Comparison of ENCODE assay signal across 29 mouse cellular contexts in the genomic region with DNA sequence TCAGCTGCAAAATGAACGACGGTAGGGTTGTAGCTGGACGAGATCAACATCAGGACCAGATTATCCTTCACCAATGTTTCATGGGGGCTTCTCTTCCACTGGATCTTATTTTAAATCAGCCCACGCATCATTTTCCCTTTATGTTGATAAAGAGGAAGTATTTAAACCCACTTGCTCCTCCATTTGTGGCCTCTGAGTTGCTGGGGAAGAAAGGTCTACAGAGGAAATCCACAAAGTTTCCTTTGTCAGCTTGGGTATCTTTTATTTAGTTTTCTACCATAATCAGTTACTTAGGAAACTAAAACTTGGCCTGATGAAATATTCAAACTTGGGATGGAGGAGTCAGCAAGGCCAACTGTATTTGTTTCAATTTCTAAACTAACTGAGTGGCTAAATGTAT. TPM values are rescaled to one million over a fixed set of nuclear protein-coding genes. Genes with fewer than 3 reads are reported as not detected.
DNase-seq lines count a peak whose midpoint lies in the region; ATAC-seq and TF ChIP-seq lines count a peak whose summit lies in the region.
"Had no signal": no experiment of that assay in that cellular context is flagged by ENCODE, and none has a peak within 500 bp of the region (broad histone marks: within the 10 kb centered on the region; RNA-seq: fewer than 3 reads in every experiment).

No protein-coding gene starts in this region.

- no peak overlapping the region for H3K9ac ChIP-seq in heart, adult 2 months (ENCODE audit: low read depth, low read length)
- H3K9ac ChIP-seq: forebrain, embryonic 13.5 days; heart, embryonic 12.5 days; heart, embryonic 15.5 days; hindbrain, embryonic 15.5 days had no signal

- no peak overlapping the region for H3K27ac ChIP-seq in heart, adult 2 months
- peak overlapping the region; percentile 56 for H3K27ac ChIP-seq in macrophage
- H3K27ac ChIP-seq: forebrain, embryonic 10.5 days; forebrain, embryonic 13.5 days; heart, embryonic 15.5 days; hindbrain, embryonic 15.5 days had no signal

- intact Hi-C loops in heart, adult 2 months (cut with DNase I): no loop called here

- peak; percentile 52 for ATAC-seq in common myeloid progenitor, adult 5-6 weeks (replicated peaks; ENCODE audit: low read depth, poor library complexity, severe bottlenecking)
- ATAC-seq: forebrain, embryonic 13.5 days; forebrain, embryonic 16.5 days; intestine, postnatal 0 days; Patski had no signal

- no peaks in the 10 kb centered on the region for H3K4me1 ChIP-seq in heart, adult 2 months (ENCODE audit: control insufficient read depth, insufficient read depth, low read length)
- H3K4me1 ChIP-seq: heart, embryonic 12.5 days had no signal

- no peaks in the 10 kb centered on the region for H3K36me3 ChIP-seq in heart, adult 2 months (ENCODE audit: control insufficient read depth, insufficient read depth, low read length)
- no peaks in the 10 kb centered on the region for H3K36me3 ChIP-seq in macrophage (ENCODE audit: inconsistent target)
- H3K36me3 ChIP-seq: forebrain, embryonic 10.5 days; G1E; heart, embryonic 12.5 days; heart, embryonic 15.5 days; hindbrain, embryonic 15.5 days had no signal

- TF ChIP-seq CTCF in heart, adult 2 months (IDR thresholded peaks at IDR 0.05): no peak

- H3K79me2 ChIP-seq in heart, adult 2 months (replicated peaks; ENCODE audit: control insufficient read depth, insufficient read depth, low read length): no peaks in the 10 kb centered on the region
- H3K79me2 ChIP-seq in macrophage (ENCODE audit: inconsistent target): peaks cover 32% of the 10 kb centered on the region

- DNase-seq in heart, adult 11 months: peak; percentile 61
- no peak for DNase-seq in heart, adult 2 months
- DNase-seq in naive thymus-derived CD4-positive, alpha-beta T cell, adult 2 months (ENCODE audit: low read depth): peak; percentile 29
- no peak for DNase-seq in cerebellum, postnatal 36 days
- DNase-seq in adrenal gland, adult 2 months: no peak
- DNase-seq in right cerebral cortex, postnatal 14 days: no peak
- DNase-seq: adrenal gland, adult 8-10 months; adrenal gland, postnatal 25 days; B cell, adult 2 months; cerebellum, adult 11 months; cerebellum, adult 2 months; cerebellum, adult 9-11 months; cerebellum, postnatal 25 days; gastrocnemius, postnatal 10 days; gastrocnemius, postnatal 36 days; heart, postnatal 10 days; heart, postnatal 36 days had no signal

- H3K27me3 ChIP-seq in heart, adult 2 months (ENCODE audit: control insufficient read depth, insufficient read depth, low read length): peaks cover 1% of the 10 kb centered on the region; the same call in 1 of the 2 replicates
- H3K27me3 ChIP-seq: CH12.LX; forebrain, embryonic 13.5 days; heart, embryonic 12.5 days; heart, embryonic 15.5 days; hindbrain, embryonic 15.5 days had no signal

- no peak for TF ChIP-seq POLR2A in heart, adult 2 months (IDR thresholded peaks at IDR 0.05; ENCODE audit: insufficient read depth, low read depth, low read length)

- H3K4me3 ChIP-seq in heart, adult 2 months: no peak overlapping the region
- H3K4me3 ChIP-seq in macrophage (ENCODE audit: inconsistent target): no peak overlapping the region
- H3K4me3 ChIP-seq: forebrain, embryonic 10.5 days; forebrain, embryonic 13.5 days; heart, embryonic 12.5 days; heart, embryonic 15.5 days; hindbrain, embryonic 15.5 days had no signal

- no peak for TF ChIP-seq EP300 in heart, adult 2 months (IDR thresholded peaks at IDR 0.05; ENCODE audit: insufficient read depth, low read depth, low read length)

- WGBS in heart, adult 2 months: 79% methylated on average over 4 of the region's 4 CpGs
- 36% methylated on average over 4 of the region's 4 CpGs for WGBS in macrophage (ENCODE audit: missing documents)

RNA-seq across cellular contexts. Expression of a gene that starts 1.7 kb away (rescaled TPM):
- 1 to 10 TPM in 1 of 2 experiments, under 1 TPM in 1; 0.57 to 1.1 TPM for total RNA-seq in heart, adult 2 months (2021)
- polyA plus RNA-seq in heart, adult 2 months (2012; rRNA removed): 0.47 and 0.85 TPM in 2 replicates
- 2.0 and 2.6 TPM in 2 replicates for total RNA-seq in common myeloid progenitor, adult 5-6 weeks (2017)
- 1,000 to 10,000 TPM in 3 of 26 experiments, 100 to 1,000 TPM in 23; 104 to 1,343 (median 734) TPM for total RNA-seq in macrophage (2018; cell fraction: chromatin; rRNA removed)
- 100 to 1,000 TPM; 121 to 274 (median 204) TPM for total RNA-seq in macrophage (2018; cell fraction: cytosol; rRNA removed)
- total RNA-seq in macrophage (2018; cell fraction: nucleus; rRNA removed): 1,000 to 10,000 TPM in 1 of 26 experiments, 100 to 1,000 TPM in 25; 198 to 1,087 (median 535) TPM
- polyA plus RNA-seq in macrophage (2018): 160 to 320 TPM (median 215 TPM) in 3 replicates
- 1 to 10 TPM; 1.2 to 1.5 TPM for total RNA-seq in adrenal gland, adult 2 months (2021)
- polyA plus RNA-seq in adrenal gland, adult 2 months (2012; rRNA removed): 0.08 and 0.30 TPM in 2 replicates
- polyA plus RNA-seq: G1E had no signal

Comparison
In these comparisons a context has a peak if more than half of its experiments do, and no peak if none do; other contexts are left out.
1. DNase-seq: peak in heart, adult 11 months (single experiment) and naive thymus-derived CD4-positive, alpha-beta T cell, adult 2 months (single experiment); none in heart, adult 2 months (0 of 2), cerebellum, postnatal 36 days (0 of 2), adrenal gland, adult 2 months (single experiment) and right cerebral cortex, postnatal 14 days (single experiment).